Mouse (Mus musculus) liver, adult (tissue): Measurements from ENCODE around the gene Gnb2.

Experiments
- GATA4 ChIP-seq: IDR thresholded peaks from 2 replicates; pipeline ENCODE4 v1.6.1; 2014; ENCODE audit warnings: mild to moderate bottlenecking, low read length; ENCODE audit not compliant: insufficient replicate concordance

Gnb2 gene

GRCm38 (mm10) chr5:137549840-137550239, 16.5 kb upstream of the Gnb2 start:
- no peak for TF ChIP-seq GATA4

DNA sequence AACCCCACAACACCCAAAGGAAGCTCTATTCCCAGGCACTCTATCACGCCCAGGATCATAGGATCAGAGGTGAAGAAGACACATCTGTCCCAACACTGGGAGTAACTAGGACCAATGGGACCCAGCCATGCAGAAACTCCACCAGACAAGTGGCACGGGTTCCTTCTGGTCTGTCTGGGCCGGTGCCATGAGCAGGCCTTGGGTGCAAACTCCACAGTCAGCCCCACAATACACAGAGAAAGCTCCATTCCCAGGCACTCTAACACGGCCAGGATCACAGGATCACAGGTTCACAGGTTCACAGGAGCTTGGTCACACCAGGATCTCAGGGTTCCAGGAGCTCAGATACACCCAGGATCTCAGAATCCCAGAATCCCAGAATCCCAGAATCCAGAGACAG, 12.3 kb upstream of the Gnb2 start:
- TF ChIP-seq GATA4 = no peak

DNA sequence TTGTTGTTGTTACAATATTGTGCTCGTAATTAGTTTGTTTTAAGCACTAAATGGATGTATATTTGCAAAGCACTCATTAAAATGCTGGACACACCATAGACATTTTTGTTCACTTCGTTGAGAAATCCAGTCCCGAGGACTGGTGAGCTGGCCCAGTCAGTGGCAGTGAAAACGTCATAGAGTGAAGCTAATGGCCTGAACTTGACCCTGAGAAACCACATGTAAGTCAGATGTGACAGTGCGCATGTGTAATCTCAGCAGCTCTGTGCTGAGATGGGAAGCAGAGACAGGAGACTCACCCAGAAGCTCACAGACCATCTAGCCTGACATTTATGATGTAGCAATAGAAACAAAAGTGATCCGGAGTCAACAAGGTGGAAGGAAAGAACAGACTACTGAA, 11.6 kb upstream of the Gnb2 start:
- no peak for TF ChIP-seq GATA4

GRCm38 (mm10) chr5:137541768-137542540, 8.6 kb upstream of the Gnb2 start:
- no peak for TF ChIP-seq GATA4

GRCm38 (mm10) chr5:137540991-137541390, 7.7 kb upstream of the Gnb2 start:
- no peak for TF ChIP-seq GATA4

- TF ChIP-seq GATA4 = no peak
Measured at GRCm38 (mm10) chr5:137539291-137539801, 6.0 kb upstream of the Gnb2 start.

DNA sequence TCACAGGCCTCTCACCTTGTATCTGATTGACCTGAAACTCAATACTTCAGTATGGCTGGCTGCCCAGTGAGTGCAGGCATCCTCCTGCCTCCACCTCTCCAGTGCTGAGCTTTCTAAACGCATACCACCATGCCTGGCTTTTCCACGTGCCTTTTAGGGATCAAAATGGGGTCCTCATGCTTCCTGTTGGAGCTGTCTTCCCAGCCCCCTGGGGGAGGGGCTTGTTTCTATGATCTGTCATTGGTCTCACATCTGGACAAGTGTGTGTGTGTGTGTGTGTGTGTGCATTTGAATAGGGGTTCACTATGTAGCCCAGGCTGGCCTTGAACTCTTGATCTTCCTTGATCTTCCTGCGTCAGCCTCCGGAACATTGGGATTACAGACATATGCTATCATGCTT, 4.2 kb upstream of the Gnb2 start:
- TF ChIP-seq GATA4 = no peak

- no peak for TF ChIP-seq GATA4
Measured at GRCm38 (mm10) chr5:137535318-137535717, 2.0 kb upstream of the Gnb2 start.

DNA sequence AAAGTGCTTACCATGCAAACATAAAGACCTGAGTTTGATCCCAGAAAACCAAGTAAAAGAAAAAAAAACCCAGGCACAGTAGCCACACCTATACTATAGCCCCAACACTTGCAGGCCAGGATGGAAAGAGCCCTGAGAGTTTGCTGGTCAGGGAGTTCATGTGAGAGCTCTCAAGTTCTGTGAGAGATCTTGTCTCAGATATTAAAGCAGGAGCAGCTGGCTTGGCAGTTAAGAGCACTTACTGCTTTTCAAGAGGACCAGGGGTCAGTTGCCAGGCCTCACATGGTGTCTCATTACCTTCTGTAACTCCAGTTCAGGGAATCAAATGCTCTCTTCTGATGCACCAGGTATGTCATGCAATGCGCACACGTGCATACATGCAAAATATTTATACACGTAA, 1.5 kb upstream of the Gnb2 start:
- no peak for TF ChIP-seq GATA4

GRCm38 (mm10) chr5:137532808-137533116, 548 bp downstream of the Gnb2 start:
- TF ChIP-seq GATA4 = no peak

GRCm38 (mm10) chr5:137532131-137532807, 1.0 kb downstream of the Gnb2 start:
- no peak for TF ChIP-seq GATA4

GRCm38 (mm10) chr5:137531414-137532130, 1.7 kb downstream of the Gnb2 start:
- TF ChIP-seq GATA4 = no peak

DNA sequence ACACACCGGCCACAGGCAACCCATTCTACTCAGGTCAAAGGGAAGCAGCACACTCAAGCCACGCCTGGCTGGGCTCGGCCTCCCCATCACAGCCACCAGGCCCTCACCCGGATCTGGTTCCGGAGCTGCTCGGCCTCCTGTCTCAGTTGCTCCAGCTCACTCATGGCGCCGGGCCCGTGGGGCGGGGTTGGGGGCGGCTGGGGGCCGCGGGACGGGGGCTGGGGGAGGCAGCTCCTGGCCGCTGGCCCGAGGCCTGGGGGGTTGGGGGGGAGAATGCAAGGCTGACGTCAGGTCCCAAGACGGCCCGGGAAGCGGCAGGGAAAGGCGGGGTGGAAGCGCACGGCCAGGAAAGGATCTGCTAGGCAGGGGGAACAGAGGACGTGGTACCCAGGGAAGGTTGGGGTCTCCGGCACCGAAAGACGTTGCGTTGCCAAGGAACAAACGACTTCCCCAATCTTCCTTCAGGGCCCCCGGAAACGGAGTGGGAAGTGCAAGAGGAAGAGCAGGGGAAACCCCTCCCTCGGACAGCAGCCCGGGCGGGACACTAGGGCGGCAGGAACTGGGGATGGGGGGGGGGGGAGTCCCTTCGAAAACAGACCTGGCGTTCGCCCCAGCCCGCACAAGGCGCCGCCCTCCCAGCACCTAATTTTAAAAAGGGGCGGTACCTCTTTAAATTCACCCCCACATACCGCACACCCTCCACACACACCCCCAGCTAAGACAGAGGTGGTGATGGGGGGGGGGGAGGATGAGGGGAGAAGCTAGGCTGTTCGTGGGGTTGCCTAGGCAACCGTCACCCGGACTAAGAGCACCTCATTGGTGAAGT, 2.5 kb downstream of the Gnb2 start:
- no peak for TF ChIP-seq GATA4

GRCm38 (mm10) chr5:137530075-137530474, 3.2 kb downstream of the Gnb2 start:
- TF ChIP-seq GATA4 = no peak

- no peak for TF ChIP-seq GATA4
Measured at GRCm38 (mm10) chr5:137529221-137529995, 3.9 kb downstream of the Gnb2 start.
